In genomic region chr13:21852215-21852945, GRCm38 (mm10) we compare ENCODE assay signal across 11 mouse cellular contexts. TPM values are rescaled to one million over a fixed set of nuclear protein-coding genes. Genes with fewer than 3 reads are reported as not detected.
DNase-seq lines count a peak whose midpoint lies in the region; ATAC-seq and TF ChIP-seq lines count a peak whose summit lies in the region.
"Had no signal": no experiment of that assay in that cellular context is flagged by ENCODE, and none has a peak within 500 bp of the region (broad histone marks: within the 10 kb centered on the region; RNA-seq: fewer than 3 reads in every experiment).

No protein-coding gene starts in this region.

- peak overlapping the region; percentile 94 for H3K27ac ChIP-seq in brown adipose tissue, adult 24 weeks (replicated peaks; ENCODE audit: low read depth, low read length)
- peak overlapping the region; percentile 88 for H3K27ac ChIP-seq in heart, embryonic 13.5 days (replicated peaks)
- H3K27ac ChIP-seq in neural tube, embryonic 15.5 days (replicated peaks), result no peak overlapping the region
- H3K27ac ChIP-seq: intestine, embryonic 15.5 days; limb, embryonic 15.5 days had no signal

- TF ChIP-seq POLR2A in lung, adult 2 months (IDR thresholded peaks at IDR 0.05; ENCODE audit: borderline replicate concordance, extremely low read depth, low read depth, low read length), result no peak

- H3K27me3 ChIP-seq in heart, embryonic 13.5 days (replicated peaks), result no peaks in the 10 kb centered on the region
- no peaks in the 10 kb centered on the region for H3K27me3 ChIP-seq in megakaryocyte, embryonic 14.5 days (replicated peaks)
- H3K27me3 ChIP-seq in neural tube, embryonic 15.5 days (replicated peaks), result no peaks in the 10 kb centered on the region
- H3K27me3 ChIP-seq: intestine, embryonic 15.5 days; limb, embryonic 15.5 days had no signal

- no peak overlapping the region for H3K9ac ChIP-seq in heart, embryonic 13.5 days
- H3K9ac ChIP-seq in neural tube, embryonic 15.5 days (replicated peaks), result no peak overlapping the region
- H3K9ac ChIP-seq: intestine, embryonic 15.5 days; limb, embryonic 15.5 days had no signal

- no peaks in the 10 kb centered on the region for H3K4me1 ChIP-seq in lung, adult 2 months (ENCODE audit: control insufficient read depth, insufficient read depth, low read length)
- H3K4me1 ChIP-seq in brown adipose tissue, adult 24 weeks (ENCODE audit: control insufficient read depth, insufficient read depth, insufficient read length, low read length), result no peaks in the 10 kb centered on the region
- H3K4me1 ChIP-seq in heart, embryonic 13.5 days, result peaks cover 24% of the 10 kb centered on the region
- peaks cover 43% of the 10 kb centered on the region for H3K4me1 ChIP-seq in megakaryocyte, embryonic 14.5 days
- no peaks in the 10 kb centered on the region for H3K4me1 ChIP-seq in neural tube, embryonic 15.5 days
- H3K4me1 ChIP-seq: intestine, embryonic 15.5 days; limb, embryonic 15.5 days had no signal

- H3K4me2 ChIP-seq in heart, embryonic 13.5 days, result peak overlapping the region; percentile 24; the same call in 1 of the 2 replicates
- no peak overlapping the region for H3K4me2 ChIP-seq in neural tube, embryonic 15.5 days
- H3K4me2 ChIP-seq: intestine, embryonic 15.5 days; limb, embryonic 15.5 days had no signal

- no peak overlapping the region for H3K4me3 ChIP-seq in lung, adult 2 months (replicated peaks; ENCODE audit: extremely low read depth, low read depth, low read length)
- no peak overlapping the region for H3K4me3 ChIP-seq in brown adipose tissue, adult 24 weeks (ENCODE audit: insufficient read depth, low read depth, low read length)
- H3K4me3 ChIP-seq in heart, embryonic 13.5 days, result no peak overlapping the region
- peak overlapping the region; percentile 76 for H3K4me3 ChIP-seq in megakaryocyte, embryonic 14.5 days (replicated peaks)
- no peak overlapping the region for H3K4me3 ChIP-seq in neural tube, embryonic 15.5 days (replicated peaks)
- H3K4me3 ChIP-seq: intestine, embryonic 15.5 days; limb, embryonic 15.5 days had no signal

- no peaks in the 10 kb centered on the region for H3K9me3 ChIP-seq in heart, embryonic 13.5 days
- H3K9me3 ChIP-seq in megakaryocyte, embryonic 14.5 days, result no peaks in the 10 kb centered on the region
- no peaks in the 10 kb centered on the region for H3K9me3 ChIP-seq in neural tube, embryonic 15.5 days (replicated peaks)
- H3K9me3 ChIP-seq: intestine, embryonic 15.5 days; limb, embryonic 15.5 days had no signal

- TF ChIP-seq CTCF in lung, adult 2 months (IDR thresholded peaks at IDR 0.05; ENCODE audit: insufficient read depth, low read length), result no peak

- WGBS in lung, adult 2 months, result 31% methylated on average over 3 of the region's 3 CpGs
- WGBS in heart, embryonic 13.5 days, result 33% methylated on average over 3 of the region's 3 CpGs
- 65% methylated on average over 3 of the region's 3 CpGs for WGBS in neural tube, embryonic 15.5 days

- peak; percentile 25 for DNase-seq in lung, postnatal 10 days
- DNase-seq in lung, adult 2 months, result no peak

- 0 out of 2 replicates have a peak, but pooled peaks have one; percentile 32 for ATAC-seq in heart, embryonic 13.5 days (ENCODE audit: extremely low read depth, insufficient number of reproducible peaks, low FRiP score, low TSS enrichment)
- no peak for ATAC-seq in monocyte, adult 5-6 weeks (replicated peaks; ENCODE audit: insufficient number of reproducible peaks, low FRiP score, low TSS enrichment, poor library complexity, severe bottlenecking)
- no peak for ATAC-seq in neural tube, embryonic 15.5 days (ENCODE audit: low FRiP score)
- ATAC-seq: forebrain, embryonic 16.5 days; intestine, embryonic 15.5 days had no signal

- H3K36me3 ChIP-seq in heart, embryonic 13.5 days, result no peaks in the 10 kb centered on the region
- no peaks in the 10 kb centered on the region for H3K36me3 ChIP-seq in megakaryocyte, embryonic 14.5 days (replicated peaks; ENCODE audit: low read length)
- H3K36me3 ChIP-seq in neural tube, embryonic 15.5 days, result no peaks in the 10 kb centered on the region
- H3K36me3 ChIP-seq: intestine, embryonic 15.5 days; limb, embryonic 15.5 days had no signal

RNA-seq across cellular contexts. Expression of gene Hist1h2br, which starts 18.8 kb away (rescaled TPM):
- polyA plus RNA-seq in lung, adult 2 months (2012; rRNA removed), result 3.3 and 6.1 TPM in 2 replicates
- polyA plus RNA-seq in brown adipose tissue, adult 24 weeks (2012; ENCODE audit: insufficient read depth, insufficient read length, missing spikeins), result not detected in 2 replicates
- polyA plus RNA-seq in heart, embryonic 13.5 days (2015; fragmentation: Nextera tagmentation; extraction: Ambion mirVana), result 9.2 and 10.8 TPM in 2 replicates
- polyA plus RNA-seq in megakaryocyte, embryonic 14.5 days (2012; ENCODE audit: insufficient read depth, low replicate concordance), result 74.1 and 174 TPM in 2 replicates
- total RNA-seq in monocyte, adult 5-6 weeks (2017), result 18.5 to 55.6 TPM (median 45.1 TPM) in 3 replicates
- 3.4 and 10.4 TPM in 2 replicates for polyA plus RNA-seq in neural tube, embryonic 15.5 days (2015; fragmentation: Nextera tagmentation; extraction: Ambion mirVana)

RNA-seq across cellular contexts. Expression of gene Hist1h2ap, which starts 19.1 kb away (rescaled TPM):
- 59.2 and 67.3 TPM in 2 replicates for polyA plus RNA-seq in lung, adult 2 months (2012; rRNA removed)
- polyA plus RNA-seq in brown adipose tissue, adult 24 weeks (2012; ENCODE audit: insufficient read depth, insufficient read length, missing spikeins), result not detected in 2 replicates
- 1,655 and 1,669 TPM in 2 replicates for polyA plus RNA-seq in heart, embryonic 13.5 days (2015; fragmentation: Nextera tagmentation; extraction: Ambion mirVana)
- polyA plus RNA-seq in megakaryocyte, embryonic 14.5 days (2012; ENCODE audit: insufficient read depth, low replicate concordance), result 10,971 and 11,665 TPM in 2 replicates
- total RNA-seq in monocyte, adult 5-6 weeks (2017), result 9.0 to 155 TPM (median 73.9 TPM) in 3 replicates
- polyA plus RNA-seq in neural tube, embryonic 15.5 days (2015; fragmentation: Nextera tagmentation; extraction: Ambion mirVana), result 380 and 932 TPM in 2 replicates

RNA-seq across cellular contexts. Expression of gene Hist1h4n, which starts 20.4 kb away (rescaled TPM):
- 11.1 and 13.7 TPM in 2 replicates for polyA plus RNA-seq in lung, adult 2 months (2012; rRNA removed)
- polyA plus RNA-seq in brown adipose tissue, adult 24 weeks (2012; ENCODE audit: insufficient read depth, insufficient read length, missing spikeins), result not detected in 2 replicates
- 11.2 and 15.6 TPM in 2 replicates for polyA plus RNA-seq in heart, embryonic 13.5 days (2015; fragmentation: Nextera tagmentation; extraction: Ambion mirVana)
- 88.8 and 245 TPM in 2 replicates for polyA plus RNA-seq in megakaryocyte, embryonic 14.5 days (2012; ENCODE audit: insufficient read depth, low replicate concordance)
- total RNA-seq in monocyte, adult 5-6 weeks (2017), result 19.1 to 188 TPM (median 85.7 TPM) in 3 replicates
- polyA plus RNA-seq in neural tube, embryonic 15.5 days (2015; fragmentation: Nextera tagmentation; extraction: Ambion mirVana), result 3.9 and 6.9 TPM in 2 replicates

RNA-seq across cellular contexts. Expression of gene Hist1h4m, which starts 40.8 kb away (rescaled TPM):
- 3.1 TPM in 1 of 2 replicates, not detected in the other for polyA plus RNA-seq in lung, adult 2 months (2012; rRNA removed)
- 2.8 TPM in 1 of 2 replicates, not detected in the other for polyA plus RNA-seq in brown adipose tissue, adult 24 weeks (2012; ENCODE audit: insufficient read depth, insufficient read length, missing spikeins)
- not detected in 2 replicates for polyA plus RNA-seq in heart, embryonic 13.5 days (2015; fragmentation: Nextera tagmentation; extraction: Ambion mirVana)
- 91.9 TPM in 1 of 2 replicates, not detected in the other for polyA plus RNA-seq in megakaryocyte, embryonic 14.5 days (2012; ENCODE audit: insufficient read depth, low replicate concordance)
- total RNA-seq in monocyte, adult 5-6 weeks (2017), result 43.0 to 386 TPM (median 131 TPM) in 3 replicates
- not detected in 2 replicates for polyA plus RNA-seq in neural tube, embryonic 15.5 days (2015; fragmentation: Nextera tagmentation; extraction: Ambion mirVana)
- polyA plus RNA-seq: cortical plate, adult 2 months; forebrain, embryonic 16.5 days; intestine, embryonic 15.5 days; limb, embryonic 15.5 days had no signal

RNA-seq across cellular contexts. Expression of gene Hist1h2ao, which starts 42.1 kb away (rescaled TPM):
- not detected in 2 replicates for polyA plus RNA-seq in lung, adult 2 months (2012; rRNA removed)
- polyA plus RNA-seq in brown adipose tissue, adult 24 weeks (2012; ENCODE audit: insufficient read depth, insufficient read length, missing spikeins), result not detected in 2 replicates
- not detected in 2 replicates for polyA plus RNA-seq in heart, embryonic 13.5 days (2015; fragmentation: Nextera tagmentation; extraction: Ambion mirVana)
- polyA plus RNA-seq in megakaryocyte, embryonic 14.5 days (2012; ENCODE audit: insufficient read depth, low replicate concordance), result not detected in 2 replicates
- total RNA-seq in monocyte, adult 5-6 weeks (2017), result 114 TPM in 1 of 3 replicates, not detected in the others
- 1.5 TPM in 1 of 2 replicates, not detected in the other for polyA plus RNA-seq in neural tube, embryonic 15.5 days (2015; fragmentation: Nextera tagmentation; extraction: Ambion mirVana)
- polyA plus RNA-seq: cortical plate, adult 2 months; forebrain, embryonic 16.5 days; intestine, embryonic 15.5 days; limb, embryonic 15.5 days had no signal

Comparison
In these comparisons a context has a peak if more than half of its experiments do, and no peak if none do; other contexts are left out.
1. RNA of gene Hist1h2ap, which starts 19.1 kb away (polyA plus RNA-seq): 10,971 to 11,665 TPM in megakaryocyte, embryonic 14.5 days, 1,655 to 1,669 TPM in heart, embryonic 13.5 days, 380 to 932 TPM in neural tube, embryonic 15.5 days and 59.2 to 67.3 TPM in lung, adult 2 months; not detected in brown adipose tissue, adult 24 weeks; every median in the first group is over 10 times any median in the second.